Mouse (Mus musculus) cerebellum, adult 9-10 months (tissue): ENCODE data around the gene Angel1.

Experiments used
- DNase-seq: peaks from one replicate; pipeline ENCODE4 v3.0.0; 2022

Gene Angel1

DNA sequence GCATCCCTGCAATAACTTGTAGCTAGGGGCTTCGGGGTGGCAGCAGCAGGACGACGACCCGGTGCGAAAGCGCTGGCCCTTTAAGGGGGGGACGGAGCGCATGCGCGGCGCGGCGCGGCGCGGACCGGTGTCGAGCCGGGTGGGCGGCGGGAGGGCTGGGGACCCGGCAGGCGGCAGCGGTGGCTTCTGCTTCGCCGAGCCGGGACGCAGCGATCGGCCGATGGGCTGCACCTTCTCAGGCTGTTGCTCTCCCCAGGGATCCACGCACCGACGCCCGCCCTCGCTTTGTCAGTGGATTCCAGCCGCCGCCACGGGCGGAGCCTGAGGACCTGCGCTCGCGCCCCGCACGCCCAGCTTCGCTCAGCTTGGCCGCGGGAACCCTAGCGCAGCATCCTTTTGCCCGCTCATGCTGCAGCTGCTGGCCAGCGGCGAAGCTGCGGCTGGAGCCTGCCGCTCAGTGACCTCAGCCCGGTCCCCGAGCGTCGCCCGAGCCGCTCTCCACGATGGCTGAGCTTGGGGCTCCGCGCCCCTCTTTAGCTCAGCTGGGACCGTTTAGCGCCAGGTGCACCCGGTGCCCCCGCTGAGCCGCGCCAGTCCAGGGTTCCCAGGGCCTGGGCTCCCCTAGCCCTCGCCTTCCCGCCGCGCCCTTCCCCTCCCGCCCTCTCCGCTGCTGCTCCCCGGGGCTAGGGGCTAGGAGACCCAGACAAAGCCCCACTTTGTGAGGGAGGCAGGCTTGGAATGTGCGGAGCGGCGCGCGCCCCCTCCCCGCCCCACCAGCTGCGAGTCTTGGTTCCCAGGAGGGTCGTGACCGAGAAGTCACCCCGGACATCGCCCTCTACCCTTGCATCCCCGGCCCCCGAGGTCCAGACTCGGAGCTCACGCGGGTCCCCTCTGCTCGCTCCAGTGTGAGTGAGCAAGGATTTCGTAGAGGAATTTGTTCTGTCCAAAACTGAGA, 47.4 kb downstream of the Angel1 start, which contains the start of gene Vash1:
Gene Vash1, plus strand, starts transcription at position 110 of the 955 bp plus-strand sequence.
- DNase-seq, result peak; percentile 74

DNA sequence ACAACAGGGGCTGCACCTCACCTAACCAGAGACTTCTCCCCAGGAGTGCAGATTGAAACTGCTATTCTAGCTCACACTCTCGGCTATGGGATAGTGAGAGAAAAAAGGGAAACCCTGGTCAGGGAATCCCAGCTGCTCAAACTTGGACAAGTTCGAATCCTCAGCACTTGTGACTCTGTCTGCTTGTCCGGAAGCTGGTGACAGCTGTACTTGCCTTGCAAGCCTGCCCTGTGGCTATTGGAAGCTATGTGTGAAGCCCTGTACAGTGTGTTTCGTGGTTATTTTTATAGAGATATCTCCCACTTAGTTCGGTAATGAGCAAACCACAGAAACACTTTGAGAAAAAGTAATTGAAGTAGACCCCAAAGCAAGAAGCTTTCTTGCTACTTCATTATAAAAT, 53.8 kb downstream of the Angel1 start:
- no peak for DNase-seq

DNA sequence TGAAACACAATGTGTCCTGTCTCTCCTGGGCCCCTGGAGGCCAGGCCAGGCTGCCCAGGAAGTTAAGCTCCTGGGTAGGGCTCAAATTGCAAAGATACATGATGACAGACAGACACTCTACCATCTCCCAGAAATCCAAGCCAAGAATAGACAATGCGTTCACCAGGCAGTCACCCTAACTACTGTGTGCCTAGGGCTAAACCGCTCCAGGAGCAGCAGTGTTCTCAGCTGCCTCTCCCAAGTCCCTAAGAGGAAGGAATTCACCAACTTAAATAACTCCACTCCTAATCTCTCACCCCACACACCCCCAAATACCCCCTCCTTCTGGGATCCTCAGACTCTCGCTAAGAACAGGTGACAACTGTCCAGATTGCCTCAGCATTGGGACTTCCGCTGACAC, 54.2 kb downstream of the Angel1 start:
- no peak for DNase-seq

GRCm38 (mm10) chr12:86668404-86668803, 57.9 kb downstream of the Angel1 start:
- peak; percentile 68 for DNase-seq

DNA sequence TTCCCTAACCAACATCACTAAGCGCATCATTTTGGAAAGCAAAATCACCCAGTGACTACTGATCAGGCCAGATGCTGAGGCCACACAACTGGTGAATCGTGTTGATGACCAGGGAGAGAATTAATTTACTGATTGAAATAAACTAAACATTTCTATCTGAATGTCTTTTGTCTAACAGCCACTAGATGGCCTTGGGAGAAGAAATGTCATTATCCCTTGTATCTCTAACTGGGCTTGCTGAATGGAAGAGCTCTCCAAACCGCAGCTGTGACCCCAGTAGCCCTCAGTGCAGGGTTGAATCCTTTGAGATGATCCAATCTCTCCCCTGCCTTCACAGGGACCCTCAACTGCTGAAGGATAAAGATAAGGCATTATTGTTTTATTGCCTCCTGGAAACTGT, 60.6 kb downstream of the Angel1 start:
- DNase-seq, result peak; percentile 62

DNA sequence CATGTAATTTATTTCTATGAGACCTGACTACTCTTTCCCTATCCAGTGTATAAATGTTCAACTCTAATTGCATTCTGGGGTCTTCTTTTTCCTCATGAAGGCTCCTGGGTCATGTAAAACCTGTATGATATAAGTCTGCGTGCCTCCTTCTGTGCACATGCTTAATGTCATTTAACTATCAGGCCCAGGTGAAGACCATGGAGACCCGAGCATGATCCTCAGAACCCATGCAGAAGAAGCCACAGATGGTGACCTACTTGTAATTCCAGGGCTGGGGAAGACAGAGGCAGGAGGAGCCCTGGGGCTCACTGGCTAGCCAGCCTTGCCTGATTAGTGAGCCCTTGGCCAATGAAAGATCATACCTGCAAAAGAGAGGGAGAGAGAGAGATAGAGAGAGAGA, 65.8 kb downstream of the Angel1 start:
- DNase-seq, result no peak

GRCm38 (mm10) chr12:86659447-86659968, 66.8 kb downstream of the Angel1 start:
- DNase-seq, result no peak

- peak; percentile 48 for DNase-seq
These were observed 73.7 kb downstream of the Angel1 start for GRCm38 (mm10) chr12:86652570-86653041.

GRCm38 (mm10) chr12:86651301-86651860, 74.9 kb downstream of the Angel1 start:
- no peak for DNase-seq
